8 mouse cellular contexts compared by ENCODE assay signal in the genomic region with DNA sequence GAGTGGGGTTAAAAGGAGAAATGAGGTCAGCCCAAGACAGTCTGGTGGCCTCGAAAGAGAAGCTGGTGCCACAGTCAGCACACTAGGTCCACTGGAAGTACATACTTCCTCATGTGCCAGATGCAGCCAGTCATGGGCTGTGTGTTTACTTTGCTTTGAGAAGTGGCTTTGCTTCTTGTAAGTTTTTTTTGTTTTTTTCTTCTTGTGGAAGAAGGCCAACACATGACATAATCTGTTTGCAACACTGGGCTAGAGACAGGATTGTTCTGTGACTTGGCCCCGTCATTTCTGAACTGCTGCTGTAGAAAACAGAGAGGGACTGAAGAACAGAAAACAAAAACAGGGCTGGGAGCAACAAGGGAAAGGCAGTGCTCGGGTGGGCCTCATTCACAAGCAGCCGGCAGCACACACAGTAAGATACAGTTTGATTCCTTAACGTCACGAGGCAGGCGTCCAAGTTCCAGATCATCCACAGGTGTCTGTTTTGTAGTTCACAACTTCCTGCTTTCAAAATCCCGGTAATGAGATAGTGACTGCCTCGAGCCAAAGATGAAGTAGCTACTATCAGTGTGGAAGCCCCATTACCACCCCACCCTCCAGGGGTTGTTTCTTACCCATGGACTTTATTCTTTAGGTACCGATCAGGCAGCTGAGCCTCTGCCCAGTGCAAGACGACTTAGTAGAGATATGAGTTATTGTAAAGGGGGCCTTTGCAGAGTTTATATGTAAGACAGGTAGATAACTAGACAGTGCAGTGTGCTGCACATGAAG.
DNase-seq lines count a peak whose midpoint lies in the region; ATAC-seq and TF ChIP-seq lines count a peak whose summit lies in the region.

No protein-coding gene starts in this region.

- no peak for TF ChIP-seq RAD21 in MEL (IDR thresholded peaks at IDR 0.05; ENCODE audit: low read depth, low read length)

- H3K9ac ChIP-seq in forebrain, embryonic 13.5 days: no peak overlapping the region
- H3K9ac ChIP-seq in MEL (ENCODE audit: control insufficient read depth, low read depth, low read length, poor library complexity, severe bottlenecking): peak overlapping the region; percentile 56
- no peak overlapping the region for H3K9ac ChIP-seq in stomach, embryonic 16.5 days (ENCODE audit: low read length)

- peaks cover 22% of the 10 kb centered on the region for H3K4me1 ChIP-seq in forebrain, embryonic 13.5 days
- H3K4me1 ChIP-seq in forebrain, embryonic 10.5 days: peaks cover 24% of the 10 kb centered on the region
- H3K4me1 ChIP-seq in MEL (ENCODE audit: control insufficient read depth in 1 of 2, insufficient read depth in 2 of 2, low read length in 2 of 2): peaks cover under 1 to 7% of the 10 kb centered on the region in 2 experiments
- H3K4me1 ChIP-seq in stomach, embryonic 16.5 days (ENCODE audit: control insufficient read depth, insufficient read depth, low read length): peaks cover 26% of the 10 kb centered on the region

- TF ChIP-seq CTCF in MEL (IDR thresholded peaks at IDR 0.05 in 2 of 3, conservative IDR thresholded peaks at IDR 0.05 in 1 of 3; ENCODE audit: control insufficient read depth in 1 of 3, insufficient read depth in 1 of 3, low read depth in 2 of 3, low read length in 3 of 3, poor library complexity in 1 of 3, severe bottlenecking in 1 of 3): no peak

- H3K36me3 ChIP-seq in forebrain, embryonic 13.5 days (ENCODE audit: poor library complexity, severe bottlenecking): no peaks in the 10 kb centered on the region
- no peaks in the 10 kb centered on the region for H3K36me3 ChIP-seq in forebrain, embryonic 10.5 days (replicated peaks)
- H3K36me3 ChIP-seq in MEL (ENCODE audit: control insufficient read depth in 1 of 2, insufficient read depth in 2 of 2, low read length in 2 of 2): peaks cover 0 to 6% of the 10 kb centered on the region in 2 experiments; a peak in 2 of 4 replicates
- H3K36me3 ChIP-seq in stomach, embryonic 16.5 days (ENCODE audit: control insufficient read depth, insufficient read depth, low read length): no peaks in the 10 kb centered on the region

- peak; percentile 25 to 32; a peak in 2 of 4 replicates for TF ChIP-seq EP300 in MEL (IDR thresholded peaks at IDR 0.05; ENCODE audit: low read depth in 1 of 2, low read length in 2 of 2)

- H3K27me3 ChIP-seq in forebrain, embryonic 13.5 days: no peaks in the 10 kb centered on the region
- H3K27me3 ChIP-seq in forebrain, embryonic 10.5 days (ENCODE audit: poor library complexity, severe bottlenecking): no peaks in the 10 kb centered on the region
- H3K27me3 ChIP-seq in MEL (ENCODE audit: control insufficient read depth in 1 of 2, insufficient read depth in 2 of 2, low read length in 2 of 2): no peaks in the 10 kb centered on the region
- no peaks in the 10 kb centered on the region for H3K27me3 ChIP-seq in stomach, embryonic 16.5 days (ENCODE audit: control insufficient read depth, insufficient read depth, low read length)

- ATAC-seq in forebrain, embryonic 13.5 days: peak; percentile 77
- ATAC-seq in stomach, embryonic 16.5 days (ENCODE audit: insufficient read depth, low FRiP score): peak; percentile 88

- no peak overlapping the region for H3K4me3 ChIP-seq in forebrain, embryonic 13.5 days
- H3K4me3 ChIP-seq in forebrain, embryonic 10.5 days: no peak overlapping the region
- peak overlapping the region; percentile 27 to 31; a peak in 3 of 4 replicates for H3K4me3 ChIP-seq in MEL (ENCODE audit: control insufficient read depth in 1 of 2, insufficient read depth in 1 of 2, low read depth in 2 of 2, low read length in 2 of 2)
- no peak overlapping the region for H3K4me3 ChIP-seq in stomach, embryonic 16.5 days (replicated peaks; ENCODE audit: low read length)

- WGBS in forebrain, embryonic 13.5 days: 52% methylated on average over 11 of the region's 11 CpGs
- 83% methylated on average over 11 of the region's 11 CpGs for WGBS in forebrain, embryonic 10.5 days
- 23% methylated on average over 11 of the region's 11 CpGs for WGBS in stomach, embryonic 16.5 days

- no peak overlapping the region for H3K27ac ChIP-seq in forebrain, embryonic 13.5 days
- no peak overlapping the region for H3K27ac ChIP-seq in forebrain, embryonic 10.5 days
- H3K27ac ChIP-seq in MEL (ENCODE audit: control insufficient read depth, low read depth, low read length): peak overlapping the region; percentile 69
- peak overlapping the region; percentile 79 for H3K27ac ChIP-seq in stomach, embryonic 16.5 days (ENCODE audit: low read length)

- TF ChIP-seq POLR2A in MEL (IDR thresholded peaks at IDR 0.05; ENCODE audit: control insufficient read depth in 1 of 2, insufficient read depth in 1 of 2, low read depth in 1 of 2, low read length in 2 of 2, poor library complexity in 1 of 2): no peak

- H3K79me2 ChIP-seq in MEL (ENCODE audit: control insufficient read depth, insufficient read depth, low read length, poor library complexity): no peaks in the 10 kb centered on the region

- no peaks in the 10 kb centered on the region for H3K9me3 ChIP-seq in forebrain, embryonic 13.5 days (replicated peaks)
- H3K9me3 ChIP-seq in forebrain, embryonic 10.5 days: no peaks in the 10 kb centered on the region
- H3K9me3 ChIP-seq in MEL (replicated peaks; ENCODE audit: insufficient read depth, low read length): no peaks in the 10 kb centered on the region
- no peaks in the 10 kb centered on the region for H3K9me3 ChIP-seq in stomach, embryonic 16.5 days (replicated peaks; ENCODE audit: control insufficient read depth, low read length)

- DNase-seq in forebrain, embryonic 10.5 days (ENCODE audit: extremely low spot score, low spot score): no peak
- peak; percentile 69 for DNase-seq in MEL (ENCODE audit: low read depth, low spot score)
- peak; percentile 19 for DNase-seq in gastrocnemius, postnatal 10 days
- peak; percentile 11 to 41 for DNase-seq in kidney, adult 8-10 months
- peak; percentile 74 to 86 for DNase-seq in lung, adult 18-20 months
- no peak for DNase-seq in cerebellum, postnatal 14 days

- H3K4me2 ChIP-seq in forebrain, embryonic 13.5 days: no peak overlapping the region
- H3K4me2 ChIP-seq in stomach, embryonic 16.5 days (ENCODE audit: low read depth, low read length): 0 out of 2 replicates have a peak overlapping the region, but pooled peaks have one; percentile 5

TF ChIP-seq in MEL, 35 proteins besides CTCF, POLR2A, EP300 and RAD21:
- TF ChIP-seq ZNF384 (IDR thresholded peaks at IDR 0.05; ENCODE audit: low read depth, low read length): 0 out of 2 replicates have a peak, but pooled peaks have one; percentile 33
- no peak for TF ChIP-seq ZKSCAN1 (IDR thresholded peaks at IDR 0.05; ENCODE audit: low read depth, low read length)
- TF ChIP-seq MYB (IDR thresholded peaks at IDR 0.05; ENCODE audit: low read depth, low read length): 0 out of 2 replicates have a peak, but pooled peaks have one; percentile 11
- TF ChIP-seq ELF1 (IDR thresholded peaks at IDR 0.05; ENCODE audit: low read depth, low read length): peak; percentile 41; the same call in 1 of the 2 replicates
- no peak; the same call in 1 of the 2 replicates for TF ChIP-seq ETS1 (IDR thresholded peaks at IDR 0.05; ENCODE audit: low read depth, low read length)
- peak; percentile 48; the same call in 1 of the 2 replicates for TF ChIP-seq TCF12 (IDR thresholded peaks at IDR 0.05; ENCODE audit: low read depth, low read length)

Comparison
In these comparisons a context has a peak if more than half of its experiments do, and no peak if none do; other contexts are left out.
1. H3K27ac ChIP-seq: peak in MEL (single experiment) and stomach, embryonic 16.5 days (single experiment); none in forebrain, embryonic 13.5 days (single experiment) and forebrain, embryonic 10.5 days (single experiment).
2. H3K4me3 ChIP-seq: peak in MEL (2 of 2); none in forebrain, embryonic 13.5 days (single experiment), forebrain, embryonic 10.5 days (single experiment) and stomach, embryonic 16.5 days (single experiment).
3. DNase-seq: peak in MEL (single experiment), gastrocnemius, postnatal 10 days (single experiment), kidney, adult 8-10 months (2 of 2) and lung, adult 18-20 months (2 of 2); none in forebrain, embryonic 10.5 days (single experiment) and cerebellum, postnatal 14 days (0 of 2).